Mouse (Mus musculus) bone marrow, adult 2 months (tissue): ENCODE results near the gene Ankrd44.

Experiments used
- CTCF ChIP-seq: fragments of 200-500 bp; IDR thresholded peaks from 2 replicates; pipeline ENCODE4 v1.5.1; 2011; ENCODE audit warnings: low read length, control low read depth; ENCODE audit not compliant: control insufficient read depth, insufficient read depth
- POLR2A ChIP-seq: fragments of 200-500 bp; IDR thresholded peaks from 2 replicates; pipeline ENCODE4 v1.6.1; 2011; ENCODE audit warnings: low read depth, mild to moderate bottlenecking, control low read depth, low read length, borderline replicate concordance; ENCODE audit not compliant: control insufficient read depth

GRCm38 (mm10) chr1:54914387-54914786 lies 11.8 kb downstream of the Ankrd44 start:
- TF ChIP-seq POLR2A (no peak), CTCF (no peak)
